Mouse (Mus musculus) limb, embryonic 11.5 days (tissue): ENCODE results near the gene Crygb. TPM values are rescaled to one million over a fixed set of nuclear protein-coding genes. Genes with fewer than 3 reads are reported as not detected.

Experiments used
- ATAC-seq: fragments of 200-750 bp; cut with Nextera tagmentation; 2 replicates; pipeline ENCODE4 v1.8.0; 2017; ENCODE audit warnings: low read depth; ENCODE audit not compliant: insufficient number of reproducible peaks, low FRiP score, low TSS enrichment
- DNase-seq: peaks from one replicate; pipeline ENCODE4 v3.0.0-alpha.2; 2015; ENCODE audit warnings: low spot score
- H3K27ac ChIP-seq: fragments of 300-500 bp; sonication (generic); replicated peaks from 2 replicates; pipeline ENCODE4 v1.5.1; 2014; ENCODE audit warnings: low read depth, mild to moderate bottlenecking, low read length
- H3K27me3 ChIP-seq: fragments of 300-500 bp; sonication (generic); 2 replicates; pipeline ENCODE4 v1.6.1; 2014; ENCODE audit warnings: mild to moderate bottlenecking, low read length, mixed read lengths; ENCODE audit not compliant: control insufficient read depth, insufficient read depth
- H3K36me3 ChIP-seq: fragments of 300-500 bp; sonication (generic); 2 replicates; pipeline ENCODE4 v1.6.1; 2014; ENCODE audit warnings: mild to moderate bottlenecking, low read length, moderate library complexity, mixed read lengths; ENCODE audit not compliant: control insufficient read depth, insufficient read depth
- H3K4me1 ChIP-seq: fragments of 300-500 bp; sonication (generic); 2 replicates; pipeline ENCODE4 v1.6.1; 2014; ENCODE audit warnings: low read length, mixed read lengths; ENCODE audit not compliant: control insufficient read depth, insufficient read depth
- H3K4me2 ChIP-seq: fragments of 300-500 bp; sonication (generic); 2 replicates; pipeline ENCODE4 v1.6.1; 2014; ENCODE audit warnings: low read depth, mild to moderate bottlenecking, moderate library complexity; ENCODE audit not compliant: severe bottlenecking
- H3K4me3 ChIP-seq: fragments of 300-500 bp; sonication (generic); 2 replicates; pipeline ENCODE4 v1.5.1; 2014; ENCODE audit warnings: low read depth, low read length
- H3K9ac ChIP-seq: fragments of 300-500 bp; sonication (generic); 2 replicates; pipeline ENCODE4 v1.6.1; 2014; ENCODE audit warnings: mild to moderate bottlenecking, low read length
- H3K9me3 ChIP-seq: fragments of 300-500 bp; sonication (generic); 2 replicates; pipeline ENCODE4 v1.6.1; 2016; ENCODE audit warnings: low read length; ENCODE audit not compliant: control insufficient read depth
- WGBS: fragments of 180-500 bp; shearing (Covaris S2); extraction: QIAGEN DNeasy Blood & Tissue Kit; methylation state at CpG from one replicate; pipeline ENCODE4 v1.1.7; 2014; 5-methylcytosine and 5-hydroxymethylcytosine counted together
- polyA plus RNA-seq: library from polyadenylated mRNA; unstranded; fragments of >200 nt; fragmentation: Nextera tagmentation; extraction: Ambion mirVana; gene quantifications from 2 replicates; pipeline ENCODE4 v1.2.1, GENCODE M21; 2014

Gene Crygb
- polyA plus RNA-seq: not detected in 2 replicates

DNA sequence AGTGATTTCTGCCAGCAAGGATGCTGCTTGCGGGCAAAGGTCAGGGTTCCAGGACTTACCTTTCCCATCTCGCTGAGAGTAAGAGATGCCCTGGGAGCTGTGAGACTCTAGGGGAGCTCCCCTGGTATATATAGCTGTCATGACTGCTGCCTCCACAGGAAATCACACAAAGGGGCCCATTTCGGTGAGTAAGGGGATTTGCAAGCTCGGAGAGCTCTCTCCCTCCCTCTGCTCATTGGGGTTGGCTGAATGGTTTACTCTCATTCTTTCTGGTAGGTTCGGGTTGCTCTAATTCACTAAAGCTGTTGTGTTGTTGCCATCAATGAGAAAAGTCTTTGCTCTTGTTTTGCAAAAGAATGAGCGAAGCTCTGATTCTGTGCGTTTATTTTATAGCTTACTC, at the start of gene Crygb:
Crygb (minus strand) TSS at position 101 of the 400 bp plus-strand sequence.
- Histone ChIP-seq H3K27ac (no peak within 1 kb of the TSS), H3K27me3 (no peaks in the 10 kb centered on the region), H3K4me2 (no peak within 1 kb of the TSS), H3K9ac (no peak within 1 kb of the TSS), H3K9me3 (no peaks in the 10 kb centered on the region), H3K4me1 (no peaks in the 10 kb centered on the region), H3K36me3 (no peaks in the 10 kb centered on the region), H3K4me3 (no peak within 1 kb of the TSS)
- 35% methylated on average over 7 of the region's 7 CpGs for WGBS
- no peak for DNase-seq
- no peak for ATAC-seq

DNA sequence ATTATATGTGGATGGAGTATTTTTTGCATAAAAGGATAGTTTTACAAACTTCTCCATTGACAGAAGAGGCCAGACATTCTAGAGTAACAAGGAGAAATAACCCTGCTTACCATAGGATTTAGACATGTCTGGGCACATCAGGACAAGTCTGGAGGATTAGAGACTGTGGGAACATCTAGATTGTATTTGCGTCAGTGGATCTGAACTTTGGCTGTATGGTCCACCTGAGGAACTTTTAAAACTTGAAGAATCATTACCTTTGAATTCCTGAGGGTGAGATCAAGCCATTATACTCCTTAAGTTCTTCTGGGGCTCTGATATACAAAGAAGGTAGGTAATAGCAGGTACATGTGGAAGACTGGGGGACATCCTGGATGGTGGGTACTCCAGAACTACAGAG, 49.6 kb upstream of the Crygb start:
- Histone ChIP-seq H3K9me3 (no peaks in the 10 kb centered on the region), H3K9ac (no peak overlapping the region), H3K36me3 (no peaks in the 10 kb centered on the region), H3K27ac (no peak overlapping the region), H3K27me3 (no peaks in the 10 kb centered on the region), H3K4me3 (no peak overlapping the region), H3K4me1 (no peaks in the 10 kb centered on the region), H3K4me2 (no peak overlapping the region)
- DNase-seq (no peak), ATAC-seq (no peak)
- 94% methylated on average over 1 of the region's 1 CpGs for WGBS

GRCm38 (mm10) chr1:65130226-65130625, 48.1 kb upstream of the Crygb start:
- no peaks in the 10 kb centered on the region for H3K4me1 ChIP-seq
- H3K27me3 ChIP-seq: no peaks in the 10 kb centered on the region
- WGBS: 74% methylated on average over 3 of the region's 3 CpGs
- H3K9ac ChIP-seq: no peak overlapping the region
- H3K36me3 ChIP-seq: no peaks in the 10 kb centered on the region
- no peak overlapping the region for H3K27ac ChIP-seq
- no peak overlapping the region for H3K4me3 ChIP-seq
- ATAC-seq (no peak), DNase-seq (no peak)
- no peaks in the 10 kb centered on the region for H3K9me3 ChIP-seq
- no peak overlapping the region for H3K4me2 ChIP-seq

- DNase-seq (no peak), ATAC-seq (no peak)
- Histone ChIP-seq H3K36me3 (no peaks in the 10 kb centered on the region), H3K9ac (no peak overlapping the region), H3K4me3 (no peak overlapping the region), H3K27me3 (no peaks in the 10 kb centered on the region), H3K27ac (no peak overlapping the region), H3K4me1 (no peaks in the 10 kb centered on the region), H3K9me3 (no peaks in the 10 kb centered on the region), H3K4me2 (no peak overlapping the region)
- WGBS: 81% methylated on average over 3 of the region's 3 CpGs
Observed at GRCm38 (mm10) chr1:65129634-65130180, 47.6 kb upstream of the Crygb start.

DNA sequence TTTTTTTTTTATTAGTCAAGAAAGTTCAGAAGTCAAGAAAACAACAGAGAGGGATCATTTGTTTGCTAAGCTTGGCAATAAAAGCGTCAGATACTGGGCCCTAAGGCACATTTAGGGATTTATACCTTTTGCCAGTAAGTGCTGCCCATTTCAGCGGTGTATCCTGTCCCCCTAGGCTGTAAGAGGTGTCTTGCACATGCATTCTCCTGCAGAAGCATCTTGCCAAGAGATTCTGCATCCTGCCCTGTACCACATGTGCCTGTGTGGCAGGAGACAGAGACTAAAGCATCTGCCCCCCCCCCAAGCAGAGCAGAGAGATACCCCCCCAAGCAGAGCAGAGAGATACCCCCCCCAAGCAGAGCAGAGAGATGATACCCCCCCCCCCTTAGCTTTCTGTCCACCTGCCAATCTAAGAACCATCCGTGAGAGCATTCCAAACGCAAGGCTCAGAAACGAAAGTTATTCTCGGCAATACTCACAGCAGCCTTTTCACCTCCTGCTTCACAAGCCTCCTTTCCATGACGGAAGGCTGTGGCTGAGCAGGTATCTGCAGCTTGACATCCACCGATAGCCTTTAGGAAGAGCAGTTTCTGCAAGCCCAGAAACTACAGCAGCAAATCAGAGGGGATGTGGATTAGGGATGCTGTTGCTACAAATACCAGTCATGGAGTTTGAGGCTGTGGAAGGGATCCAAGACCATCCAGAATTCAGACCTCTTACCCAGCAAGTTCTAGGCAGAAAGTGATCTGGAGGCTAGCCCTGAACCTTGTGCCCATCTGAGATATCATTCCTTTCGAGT, 40.7 kb upstream of the Crygb start, which contains the start of gene D630023F18Rik:
D630023F18Rik (minus strand) TSS at position 641 of the 799 bp plus-strand sequence.
- WGBS: 27% methylated on average over 9 of the region's 9 CpGs
- H3K4me1 ChIP-seq: no peaks in the 10 kb centered on the region
- no peak for ATAC-seq
- H3K4me3 ChIP-seq: no peak within 1 kb of the TSS
- no peak within 1 kb of the TSS for H3K9ac ChIP-seq
- no peak within 1 kb of the TSS for H3K4me2 ChIP-seq
- no peaks in the 10 kb centered on the region for H3K9me3 ChIP-seq
- H3K27me3 ChIP-seq: no peaks in the 10 kb centered on the region
- no peak within 1 kb of the TSS for H3K27ac ChIP-seq
- no peaks in the 10 kb centered on the region for H3K36me3 ChIP-seq
- DNase-seq: no peak

GRCm38 (mm10) chr1:65119438-65119837, 37.4 kb upstream of the Crygb start, which contains the start of gene Gm28845:
Gene Gm28845, minus strand, starts transcription at chr1:65119558.
- WGBS: 86% methylated on average over 1 of the region's 1 CpGs
- H3K9me3 ChIP-seq: no peaks in the 10 kb centered on the region
- ATAC-seq (no peak), DNase-seq (no peak)
- H3K4me3 ChIP-seq: no peak within 1 kb of the TSS
- no peaks in the 10 kb centered on the region for H3K4me1 ChIP-seq
- no peak within 1 kb of the TSS for H3K4me2 ChIP-seq
- H3K27ac ChIP-seq: no peak within 1 kb of the TSS
- no peaks in the 10 kb centered on the region for H3K27me3 ChIP-seq
- no peak within 1 kb of the TSS for H3K9ac ChIP-seq
- no peaks in the 10 kb centered on the region for H3K36me3 ChIP-seq

DNA sequence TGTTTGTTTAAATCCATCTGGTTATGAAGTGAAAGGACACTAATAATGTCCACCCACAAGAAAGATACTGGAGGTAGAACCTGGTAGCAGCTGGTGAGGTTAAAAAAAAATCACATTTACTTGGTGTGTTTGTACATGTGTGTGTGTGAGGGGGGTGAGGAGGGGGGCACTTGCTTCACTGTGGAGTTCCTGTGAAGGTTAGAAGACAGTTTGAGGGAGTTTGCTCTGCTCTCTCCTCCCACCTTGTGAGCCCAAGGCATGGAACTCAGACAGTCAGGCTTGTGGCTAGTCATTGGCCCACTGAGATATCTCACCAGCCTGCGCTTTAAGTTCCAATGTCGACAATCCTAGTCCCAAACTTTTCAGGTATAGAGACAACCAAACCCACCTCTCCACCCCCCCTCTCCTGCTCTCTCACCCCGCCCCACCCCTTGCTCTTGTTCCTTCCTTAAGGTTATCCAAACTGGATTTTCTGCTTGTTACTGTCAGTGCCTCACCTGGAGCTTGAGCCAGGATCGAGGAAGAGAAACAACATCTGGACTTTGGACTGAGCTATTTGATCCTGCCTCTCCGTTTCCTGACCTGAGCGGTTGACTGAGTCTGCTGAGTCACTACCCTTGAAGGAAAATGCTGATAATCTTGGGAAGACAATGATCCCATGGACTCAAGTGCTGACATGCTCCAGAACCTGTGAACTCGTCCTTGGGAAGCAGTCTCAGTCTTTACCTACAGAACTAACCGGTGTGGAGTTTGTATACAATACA, 36.2 kb upstream of the Crygb start:
- no peak for ATAC-seq
- Histone ChIP-seq H3K9ac (no peak overlapping the region), H3K27ac (no peak overlapping the region), H3K27me3 (no peaks in the 10 kb centered on the region), H3K4me1 (no peaks in the 10 kb centered on the region), H3K9me3 (no peaks in the 10 kb centered on the region), H3K36me3 (no peaks in the 10 kb centered on the region), H3K4me2 (no peak overlapping the region), H3K4me3 (no peak overlapping the region)
- no peak for DNase-seq
- 65% methylated on average over 8 of the region's 8 CpGs for WGBS

GRCm38 (mm10) chr1:65113536-65114172, 31.6 kb upstream of the Crygb start:
- Histone ChIP-seq H3K36me3 (no peaks in the 10 kb centered on the region), H3K4me2 (no peak overlapping the region), H3K27ac (no peak overlapping the region), H3K27me3 (no peaks in the 10 kb centered on the region), H3K4me1 (no peaks in the 10 kb centered on the region), H3K9ac (no peak overlapping the region), H3K4me3 (no peak overlapping the region), H3K9me3 (no peaks in the 10 kb centered on the region)
- 93% methylated on average over 5 of the region's 5 CpGs for WGBS
- ATAC-seq (no peak), DNase-seq (no peak)
